In genomic region chr16:23270913-23271253, GRCm38 (mm10) we compare ENCODE assay signal across 10 mouse cellular contexts. TPM values are rescaled to one million over a fixed set of nuclear protein-coding genes. Genes with fewer than 3 reads are reported as not detected.
DNase-seq lines count a peak whose midpoint lies in the region; ATAC-seq and TF ChIP-seq lines count a peak whose summit lies in the region.
"Had no signal": no experiment of that assay in that cellular context is flagged by ENCODE, and none has a peak within 500 bp of the region (broad histone marks: within the 10 kb centered on the region; RNA-seq: fewer than 3 reads in every experiment).

No protein-coding gene starts in this region.

- H3K36me3 ChIP-seq in heart, embryonic 10.5 days = 0 out of 2 replicates have a peak, but pooled peaks cover 2% of the 10 kb centered on the region
- H3K36me3 ChIP-seq in CH12.LX (replicated peaks in 1 of 2; ENCODE audit: control insufficient read depth in 1 of 2, insufficient read depth in 1 of 2, low read length in 1 of 2) = peaks cover 0 to 23% of the 10 kb centered on the region in 2 experiments
- H3K36me3 ChIP-seq in forebrain, embryonic 16.5 days (ENCODE audit: control insufficient read depth, insufficient read depth) = no peaks in the 10 kb centered on the region
- 0 out of 2 replicates have a peak, but pooled peaks cover 6% of the 10 kb centered on the region for H3K36me3 ChIP-seq in midbrain, embryonic 10.5 days

- H3K9me3 ChIP-seq in heart, embryonic 10.5 days = no peaks in the 10 kb centered on the region
- H3K9me3 ChIP-seq in CH12.LX (replicated peaks; ENCODE audit: low read length) = no peaks in the 10 kb centered on the region
- H3K9me3 ChIP-seq in forebrain, embryonic 16.5 days (ENCODE audit: control insufficient read depth, low read length) = no peaks in the 10 kb centered on the region
- no peaks in the 10 kb centered on the region for H3K9me3 ChIP-seq in midbrain, embryonic 10.5 days (replicated peaks)

- no peak for TF ChIP-seq EP300 in CH12.LX (IDR thresholded peaks at IDR 0.05; ENCODE audit: low read length)

- dilution Hi-C loops in CH12.LX (cut with MboI; ENCODE audit: extremely low pct_ligation_motif_present, extremely low pct_unique_long_range_greater_than_20kb, low sequenced_read_pairs) = no loop called here

- H3K9ac ChIP-seq in CH12.LX (ENCODE audit: insufficient read depth, low read depth) = no peak overlapping the region
- no peak overlapping the region for H3K9ac ChIP-seq in forebrain, embryonic 16.5 days (replicated peaks; ENCODE audit: low read depth, low read length)

- in situ Hi-C loops in CH12.LX (cut with MboI; ENCODE audit: low pct_ligation_motif_present, low pct_unique_long_range_greater_than_20kb, low sequenced_read_pairs) = loop anchor here (5.0 kb wide), 1 partner anchor 44 kb away; no protein-coding TSS in a partner anchor

- peak; percentile 22; the same call in 1 of the 2 replicates for ATAC-seq in forebrain, embryonic 16.5 days

- no peak overlapping the region for H3K4me3 ChIP-seq in heart, embryonic 10.5 days
- H3K4me3 ChIP-seq in CH12.LX (replicated peaks in 1 of 3; ENCODE audit: low read depth in 2 of 3, low read length in 2 of 3, poor library complexity in 1 of 3) = peak overlapping the region in 1 of 3 experiments; percentile 10
- no peak overlapping the region for H3K4me3 ChIP-seq in forebrain, embryonic 16.5 days (replicated peaks; ENCODE audit: low read length)
- no peak overlapping the region for H3K4me3 ChIP-seq in midbrain, embryonic 10.5 days

- H3K79me2 ChIP-seq in CH12.LX (replicated peaks; ENCODE audit: control insufficient read depth, extremely low read depth, insufficient read depth, poor library complexity, severe bottlenecking) = no peaks in the 10 kb centered on the region

- peaks cover 32% of the 10 kb centered on the region for H3K27me3 ChIP-seq in heart, embryonic 10.5 days (ENCODE audit: insufficient read depth, poor library complexity, severe bottlenecking)
- no peaks in the 10 kb centered on the region for H3K27me3 ChIP-seq in CH12.LX (replicated peaks)
- H3K27me3 ChIP-seq in forebrain, embryonic 16.5 days (replicated peaks; ENCODE audit: control insufficient read depth, insufficient read depth, low read length) = no peaks in the 10 kb centered on the region
- H3K27me3 ChIP-seq in midbrain, embryonic 10.5 days (ENCODE audit: low read depth, poor library complexity, severe bottlenecking) = peaks cover 3% of the 10 kb centered on the region; the same call in 1 of the 2 replicates

- DNase-seq in heart, embryonic 10.5 days (ENCODE audit: low spot score) = no peak
- no peak for DNase-seq in heart, adult 18-20 months
- no peak for DNase-seq in CH12.LX (ENCODE audit: extremely low read depth)
- no peak for DNase-seq in midbrain, embryonic 10.5 days (ENCODE audit: low spot score)
- no peak for DNase-seq in embryo, embryonic 9.5 days (ENCODE audit: extremely low spot score)
- DNase-seq in left cerebral cortex, adult 8-10 months (ENCODE audit: low spot score in 2 of 2) = no peak
- no peak for DNase-seq in ovary, adult 18-20 months (ENCODE audit: low spot score)
- DNase-seq: cerebellum, postnatal 25 days; thymus, adult 2 months had no signal

- WGBS in heart, embryonic 10.5 days = 2% methylated on average over 3 of the region's 3 CpGs
- 0% methylated on average over 3 of the region's 3 CpGs for WGBS in forebrain, embryonic 16.5 days
- WGBS in midbrain, embryonic 10.5 days = 0% methylated on average over 3 of the region's 3 CpGs

- no peak for TF ChIP-seq POLR2A in CH12.LX (IDR thresholded peaks at IDR 0.05; ENCODE audit: low read depth, low read length)

- no peak for TF ChIP-seq RAD21 in CH12.LX (IDR thresholded peaks at IDR 0.05; ENCODE audit: low read depth, low read length)

- H3K4me2 ChIP-seq in CH12.LX (ENCODE audit: insufficient read depth, low read depth, poor library complexity, severe bottlenecking) = no peak overlapping the region
- no peak overlapping the region for H3K4me2 ChIP-seq in forebrain, embryonic 16.5 days (ENCODE audit: low read length)

- H3K4me1 ChIP-seq in heart, embryonic 10.5 days = peaks cover 51% of the 10 kb centered on the region
- H3K4me1 ChIP-seq in CH12.LX (ENCODE audit: control insufficient read depth in 1 of 2, insufficient read depth in 2 of 2) = peaks cover 59 to 93% of the 10 kb centered on the region in 2 experiments
- H3K4me1 ChIP-seq in forebrain, embryonic 16.5 days (replicated peaks; ENCODE audit: control insufficient read depth, insufficient read depth, low read length) = peaks cover 13% of the 10 kb centered on the region
- peaks cover 62% of the 10 kb centered on the region for H3K4me1 ChIP-seq in midbrain, embryonic 10.5 days

- peak overlapping the region; percentile 73 for H3K27ac ChIP-seq in heart, embryonic 10.5 days
- H3K27ac ChIP-seq in CH12.LX (ENCODE audit: insufficient read depth, low read depth) = peak overlapping the region; percentile 53; the same call in 1 of the 2 replicates
- H3K27ac ChIP-seq in forebrain, embryonic 16.5 days (ENCODE audit: low read length) = 0 out of 2 replicates have a peak overlapping the region, but pooled peaks have one; percentile 10
- H3K27ac ChIP-seq in midbrain, embryonic 10.5 days (replicated peaks) = peak overlapping the region; percentile 83

- no peak for TF ChIP-seq CTCF in CH12.LX (conservative IDR thresholded peaks at IDR 0.05 in 1 of 2, IDR thresholded peaks at IDR 0.05 in 1 of 2; ENCODE audit: low read depth in 2 of 2, low read length in 2 of 2)

TF ChIP-seq in CH12.LX, 34 proteins besides CTCF, POLR2A, EP300 and RAD21:
- TF ChIP-seq ZMIZ1 (IDR thresholded peaks at IDR 0.05; ENCODE audit: low read depth, low read length) = no peak
- TF ChIP-seq CHD1 (IDR thresholded peaks at IDR 0.05; ENCODE audit: low read depth, low read length) = 0 out of 2 replicates have a peak, but pooled peaks have one; percentile 42
- 0 out of 2 replicates have a peak, but pooled peaks have one; percentile 8 for TF ChIP-seq ZNF384 (IDR thresholded peaks at IDR 0.05; ENCODE audit: low read depth, low read length)
- peak; percentile 73; the same call in 1 of the 2 replicates for TF ChIP-seq SIN3A (IDR thresholded peaks at IDR 0.05; ENCODE audit: low read length)
- TF ChIP-seq RCOR1 (conservative IDR thresholded peaks at IDR 0.05; ENCODE audit: low read depth, low read length) = no peak
- TF ChIP-seq USF2 (conservative IDR thresholded peaks at IDR 0.05; ENCODE audit: low read depth, low read length) = no peak
- TF ChIP-seq MAX (IDR thresholded peaks at IDR 0.05; ENCODE audit: low read length) = 0 out of 2 replicates have a peak, but pooled peaks have one; percentile 29
- TF ChIP-seq NRF1 (IDR thresholded peaks at IDR 0.05; ENCODE audit: low read depth, low read length) = 0 out of 2 replicates have a peak, but pooled peaks have one; percentile 18

RNA-seq across cellular contexts. Expression of gene St6gal1, which starts 46.3 kb away (rescaled TPM):
- polyA plus RNA-seq in heart, embryonic 10.5 days (2016; fragmentation: Nextera tagmentation; extraction: Ambion mirVana) = 11.2 and 18.0 TPM in 2 replicates
- total RNA-seq in heart, adult 18-20 months (2021) = 1 to 10 TPM; 7.2 to 9.7 TPM
- total RNA-seq in CH12.LX (2012; rRNA removed) (60.6 and 64.5 TPM in 2 replicates), CH12.LX (2014; rRNA removed) (56.8 and 67.8 TPM in 2 replicates)
- 156 and 168 TPM in 2 replicates for polyA plus RNA-seq in CH12.LX (2012; ENCODE audit: insufficient read length, low read depth)
- polyA plus RNA-seq in forebrain, embryonic 16.5 days (2015; fragmentation: Nextera tagmentation; extraction: Ambion mirVana) = 50.4 and 61.7 TPM in 2 replicates
- polyA plus RNA-seq in midbrain, embryonic 10.5 days (2016; fragmentation: Nextera tagmentation; extraction: Ambion mirVana) = 17.5 and 23.4 TPM in 2 replicates
- total RNA-seq in left cerebral cortex, adult 8-10 months (2022) = 10 to 100 TPM; 14.9 to 20.4 (median 17.1) TPM

Comparison
In these comparisons a context has a peak if more than half of its experiments do, and no peak if none do; other contexts are left out.
1. H3K27ac ChIP-seq: peak in every context shown above with its lines; median percentile 83 in midbrain, embryonic 10.5 days; 73 in heart, embryonic 10.5 days; 53 in CH12.LX; 10 in forebrain, embryonic 16.5 days.